Mouse (Mus musculus): ENCODE data around the gene Il31. TPM values are rescaled to one million over a fixed set of nuclear protein-coding genes. Genes with fewer than 3 reads are reported as not detected.

Il31 gene
- polyA plus RNA-seq, 1 experiment from 2014 or later = not detected

GRCm38 (mm10) chr5:123432305-123432874 is 56.9 kb downstream of the Il31 start:
- ATAC-seq (replicated peaks; ENCODE audit: low FRiP score) (no peak), DNase-seq (ENCODE audit: low spot score) (no peak)
- H3K27ac ChIP-seq (ENCODE audit: low read depth, low read length) = no peak overlapping the region
- no peaks in the 10 kb centered on the region for H3K9me3 ChIP-seq (ENCODE audit: control insufficient read depth, low read length)
- H3K27me3 ChIP-seq (replicated peaks; ENCODE audit: control insufficient read depth, insufficient read depth, low read length) = no peaks in the 10 kb centered on the region
- no peaks in the 10 kb centered on the region for H3K36me3 ChIP-seq (ENCODE audit: control insufficient read depth, insufficient read depth, low read length)
- no peak overlapping the region for H3K4me2 ChIP-seq
- no peak overlapping the region for H3K9ac ChIP-seq (ENCODE audit: low read depth, low read length)
- H3K4me1 ChIP-seq (replicated peaks; ENCODE audit: control insufficient read depth, insufficient read depth, low read length) = peaks cover 3% of the 10 kb centered on the region; the same call in 1 of the 2 replicates
- WGBS = 84% methylated on average over 3 of the region's 3 CpGs
- H3K4me3 ChIP-seq (ENCODE audit: low read depth, low read length) = no peak overlapping the region

- H3K9ac ChIP-seq (ENCODE audit: low read depth, low read length) = no peak overlapping the region
- H3K4me1 ChIP-seq (replicated peaks; ENCODE audit: control insufficient read depth, insufficient read depth, low read length) = peaks cover 3% of the 10 kb centered on the region; the same call in 1 of the 2 replicates
- no peak overlapping the region for H3K27ac ChIP-seq (ENCODE audit: low read depth, low read length)
- no peaks in the 10 kb centered on the region for H3K9me3 ChIP-seq (ENCODE audit: control insufficient read depth, low read length)
- H3K36me3 ChIP-seq (ENCODE audit: control insufficient read depth, insufficient read depth, low read length) = no peaks in the 10 kb centered on the region
- H3K4me3 ChIP-seq (ENCODE audit: low read depth, low read length) = no peak overlapping the region
- no peaks in the 10 kb centered on the region for H3K27me3 ChIP-seq (replicated peaks; ENCODE audit: control insufficient read depth, insufficient read depth, low read length)
- ATAC-seq (replicated peaks; ENCODE audit: low FRiP score) (no peak), DNase-seq (ENCODE audit: low spot score) (no peak)
- no peak overlapping the region for H3K4me2 ChIP-seq
- WGBS = 88% methylated on average over 13 of the region's 13 CpGs
Observed at GRCm38 (mm10) chr5:123431524-123432304, 57.6 kb downstream of the Il31 start.

Small RNAs within 50 kb of the gene (microRNA-seq; reads per million reads assigned to microRNA genes)
- 2.8 reads per million for gene Mir7647 (ENCODE audit: borderline number of aligned reads)

Other genes with a start within 250 kb of the Il31 start
- 0.12 and 0.40 TPM in 2 replicates for gene Wdr66, start 237.4 kb downstream of the Il31 start, polyA plus RNA-seq (2014; fragmentation: Nextera tagmentation; extraction: Ambion mirVana)
- 18.2 and 21.1 TPM in 2 replicates for gene Bcl7a, start 145.7 kb downstream of the Il31 start, polyA plus RNA-seq (2014; fragmentation: Nextera tagmentation; extraction: Ambion mirVana)
- gene Mlxip, start 94.7 kb downstream of the Il31 start, polyA plus RNA-seq (2014; fragmentation: Nextera tagmentation; extraction: Ambion mirVana) = 13.7 and 14.0 TPM in 2 replicates
- gene Lrrc43, start 184 bp downstream of the Il31 start, polyA plus RNA-seq (2014; fragmentation: Nextera tagmentation; extraction: Ambion mirVana) = not detected in 2 replicates
- 0.23 and 0.34 TPM in 2 replicates for gene B3gnt4, start 21.0 kb upstream of the Il31 start, polyA plus RNA-seq (2014; fragmentation: Nextera tagmentation; extraction: Ambion mirVana)
- 101 and 104 TPM in 2 replicates for gene Diablo, start 34.7 kb upstream of the Il31 start, polyA plus RNA-seq (2014; fragmentation: Nextera tagmentation; extraction: Ambion mirVana)
- 0.22 and 0.47 TPM in 2 replicates for gene Gm49027, start 36.0 kb upstream of the Il31 start, polyA plus RNA-seq (2014; fragmentation: Nextera tagmentation; extraction: Ambion mirVana)
- 36.0 and 36.9 TPM in 2 replicates for gene Vps33a, start 83.5 kb upstream of the Il31 start, polyA plus RNA-seq (2014; fragmentation: Nextera tagmentation; extraction: Ambion mirVana)
- gene Clip1, start 195.1 kb upstream of the Il31 start, polyA plus RNA-seq (2014; fragmentation: Nextera tagmentation; extraction: Ambion mirVana) = 22.8 and 27.6 TPM in 2 replicates
- gene Zcchc8, start 231.6 kb upstream of the Il31 start, polyA plus RNA-seq (2014; fragmentation: Nextera tagmentation; extraction: Ambion mirVana) = 89.3 and 92.1 TPM in 2 replicates

All from liver, embryonic 11.5 days (tissue).